In the genomic region with DNA sequence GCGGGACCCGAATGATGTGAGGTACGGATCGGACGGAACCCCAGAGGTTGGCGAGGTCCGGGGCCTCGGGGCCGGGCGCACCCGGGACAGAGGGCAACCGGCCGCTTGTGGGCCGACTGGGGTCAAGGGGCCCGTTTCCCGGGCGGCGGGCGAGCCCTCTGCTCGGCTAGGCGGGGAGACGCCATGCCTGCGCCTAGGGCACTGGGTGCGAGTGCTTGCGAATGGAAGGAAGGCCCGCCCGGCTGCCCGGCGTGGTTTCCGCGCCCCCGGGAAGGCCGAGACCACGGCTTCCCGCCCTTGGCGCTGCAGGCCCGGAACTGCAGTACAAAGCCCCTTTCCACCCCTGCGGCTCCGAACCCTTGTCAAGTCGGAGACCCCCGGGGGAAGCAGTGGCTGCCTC, we compare ENCODE assay signal across 8 mouse cellular contexts. TPM values are rescaled to one million over a fixed set of nuclear protein-coding genes. Genes with fewer than 3 reads are reported as not detected.
DNase-seq lines count a peak whose midpoint lies in the region; ATAC-seq and TF ChIP-seq lines count a peak whose summit lies in the region.

No protein-coding gene starts in this region.

- H3K4me2 ChIP-seq in kidney, postnatal 0 days (ENCODE audit: low read length): peak overlapping the region; percentile 69
- H3K4me2 ChIP-seq in lung, embryonic 16.5 days (ENCODE audit: low read depth, low read length): peak overlapping the region; percentile 94
- peak overlapping the region; percentile 79 for H3K4me2 ChIP-seq in stomach, postnatal 0 days (replicated peaks; ENCODE audit: low read depth)

- no peaks in the 10 kb centered on the region for H3K9me3 ChIP-seq in kidney, postnatal 0 days (replicated peaks; ENCODE audit: low read length)
- no peaks in the 10 kb centered on the region for H3K9me3 ChIP-seq in hindbrain, embryonic 10.5 days
- H3K9me3 ChIP-seq in lung, embryonic 16.5 days (ENCODE audit: control insufficient read depth, low read length): no peaks in the 10 kb centered on the region
- no peaks in the 10 kb centered on the region for H3K9me3 ChIP-seq in stomach, postnatal 0 days (ENCODE audit: control insufficient read depth, low read length)

- no peaks in the 10 kb centered on the region for H3K27me3 ChIP-seq in kidney, postnatal 0 days (ENCODE audit: insufficient read depth, low read length)
- H3K27me3 ChIP-seq in hindbrain, embryonic 10.5 days (ENCODE audit: insufficient read depth, poor library complexity, severe bottlenecking): no peaks in the 10 kb centered on the region
- H3K27me3 ChIP-seq in lung, embryonic 16.5 days (ENCODE audit: control insufficient read depth, insufficient read depth, low read depth, low read length): no peaks in the 10 kb centered on the region
- no peaks in the 10 kb centered on the region for H3K27me3 ChIP-seq in stomach, postnatal 0 days (ENCODE audit: control insufficient read depth, insufficient read depth, low read length)

- H3K4me3 ChIP-seq in kidney, postnatal 0 days (replicated peaks; ENCODE audit: low read depth, low read length): peak overlapping the region; percentile 99
- H3K4me3 ChIP-seq in brown adipose tissue, adult 24 weeks (ENCODE audit: insufficient read depth, low read depth, low read length): peak overlapping the region; percentile 94
- H3K4me3 ChIP-seq in hindbrain, embryonic 10.5 days: peak overlapping the region; percentile 98
- H3K4me3 ChIP-seq in lung, embryonic 16.5 days (ENCODE audit: low read length): peak overlapping the region; percentile 99
- peak overlapping the region; percentile 98 for H3K4me3 ChIP-seq in stomach, postnatal 0 days (ENCODE audit: low read depth, low read length)

- TF ChIP-seq EP300 in stomach, postnatal 0 days (optimal IDR thresholded peaks at IDR 0.05): no peak

- peak overlapping the region; percentile 92 for H3K27ac ChIP-seq in kidney, postnatal 0 days
- H3K27ac ChIP-seq in brown adipose tissue, adult 24 weeks (replicated peaks; ENCODE audit: low read depth, low read length): peak overlapping the region; percentile 74
- peak overlapping the region; percentile 98 for H3K27ac ChIP-seq in hindbrain, embryonic 10.5 days
- peak overlapping the region; percentile 85 for H3K27ac ChIP-seq in lung, embryonic 16.5 days (ENCODE audit: low read length)
- peak overlapping the region; percentile 93 for H3K27ac ChIP-seq in stomach, postnatal 0 days (replicated peaks)

- H3K4me1 ChIP-seq in kidney, postnatal 0 days (replicated peaks; ENCODE audit: insufficient read depth, low read length): no peaks in the 10 kb centered on the region
- H3K4me1 ChIP-seq in brown adipose tissue, adult 24 weeks (ENCODE audit: control insufficient read depth, insufficient read depth, insufficient read length, low read length): no peaks in the 10 kb centered on the region
- H3K4me1 ChIP-seq in hindbrain, embryonic 10.5 days (replicated peaks): peaks cover 14% of the 10 kb centered on the region
- peaks cover 11% of the 10 kb centered on the region for H3K4me1 ChIP-seq in lung, embryonic 16.5 days (replicated peaks; ENCODE audit: control insufficient read depth, insufficient read depth, low read length)
- no peaks in the 10 kb centered on the region for H3K4me1 ChIP-seq in stomach, postnatal 0 days (replicated peaks; ENCODE audit: control insufficient read depth, insufficient read depth)

- TF ChIP-seq CTCF in kidney, postnatal 0 days (IDR thresholded peaks at IDR 0.05; ENCODE audit: low read depth): no peak
- TF ChIP-seq CTCF in stomach, postnatal 0 days (IDR thresholded peaks at IDR 0.05; ENCODE audit: low read depth): no peak

- WGBS in kidney, postnatal 0 days: under 1% methylated on average over 35 of the region's 41 CpGs
- WGBS in hindbrain, embryonic 10.5 days: under 1% methylated on average over 41 of the region's 41 CpGs
- under 1% methylated on average over 41 of the region's 41 CpGs for WGBS in lung, embryonic 16.5 days
- WGBS in stomach, postnatal 0 days: under 1% methylated on average over 31 of the region's 41 CpGs

- intact Hi-C loops in left cerebral cortex, postnatal 36 days (cut with DNase I): loop anchor here (2.0 to 10.0 kb wide), 3 partner anchors 54 to 148 kb away; a partner anchor contains a TSS

- ATAC-seq in kidney, postnatal 0 days (replicated peaks; ENCODE audit: low FRiP score, low read depth): peak; percentile 65
- ATAC-seq in lung, embryonic 16.5 days (ENCODE audit: low read depth): peak; percentile 52
- ATAC-seq in stomach, postnatal 0 days (ENCODE audit: low FRiP score, low TSS enrichment): peak; percentile 68

- peak; percentile 34 for DNase-seq in kidney, postnatal 0 days (ENCODE audit: low spot score)
- DNase-seq in kidney, postnatal 4 days: no peak
- no peak for DNase-seq in hindbrain, embryonic 10.5 days (ENCODE audit: low spot score)
- no peak for DNase-seq in stomach, postnatal 0 days (ENCODE audit: low spot score)
- no peak for DNase-seq in left cerebral cortex, postnatal 36 days (ENCODE audit: low spot score in 2 of 2)
- no peak for DNase-seq in layer of hippocampus, adult 11-12 months (ENCODE audit: low spot score)

- peak overlapping the region; percentile 99 for H3K9ac ChIP-seq in kidney, postnatal 0 days (ENCODE audit: low read depth, low read length)
- peak overlapping the region; percentile 100 for H3K9ac ChIP-seq in lung, embryonic 16.5 days (ENCODE audit: low read length)
- peak overlapping the region; percentile 99 for H3K9ac ChIP-seq in stomach, postnatal 0 days (ENCODE audit: low read length)

- peaks cover 31% of the 10 kb centered on the region for H3K36me3 ChIP-seq in kidney, postnatal 0 days (ENCODE audit: insufficient read depth, low read length)
- H3K36me3 ChIP-seq in hindbrain, embryonic 10.5 days: peaks cover 42% of the 10 kb centered on the region
- H3K36me3 ChIP-seq in lung, embryonic 16.5 days (ENCODE audit: control insufficient read depth, insufficient read depth, low read length): peaks cover 32% of the 10 kb centered on the region
- peaks cover 2% of the 10 kb centered on the region; the same call in 1 of the 2 replicates for H3K36me3 ChIP-seq in stomach, postnatal 0 days (ENCODE audit: control insufficient read depth, insufficient read depth, low read length)

RNA-seq across cellular contexts. Expression of a gene that starts 0.4 kb away (rescaled TPM):
- 64.6 and 67.3 TPM in 2 replicates for polyA plus RNA-seq in kidney, postnatal 0 days (2015; fragmentation: Nextera tagmentation; extraction: Ambion mirVana)
- 28.1 and 30.3 TPM in 2 replicates for polyA plus RNA-seq in brown adipose tissue, adult 24 weeks (2012; ENCODE audit: insufficient read depth, insufficient read length, missing spikeins)
- polyA plus RNA-seq in hindbrain, embryonic 10.5 days (2016; fragmentation: Nextera tagmentation; extraction: Ambion mirVana): 68.6 and 105 TPM in 2 replicates
- polyA plus RNA-seq in lung, embryonic 16.5 days (2015; fragmentation: Nextera tagmentation; extraction: Ambion mirVana): 76.7 and 87.0 TPM in 2 replicates
- 30.2 and 39.2 TPM in 2 replicates for polyA plus RNA-seq in stomach, postnatal 0 days (2015; fragmentation: Nextera tagmentation; extraction: Ambion mirVana)
- total RNA-seq in left cerebral cortex, postnatal 36 days (2021): 10 to 100 TPM; 49.3 to 71.7 TPM

RNA-seq across cellular contexts. Expression of a gene that starts 5.8 kb away (rescaled TPM):
- polyA plus RNA-seq in kidney, postnatal 0 days (2015; fragmentation: Nextera tagmentation; extraction: Ambion mirVana): 105 and 117 TPM in 2 replicates
- polyA plus RNA-seq in brown adipose tissue, adult 24 weeks (2012; ENCODE audit: insufficient read depth, insufficient read length, missing spikeins): 97.3 and 120 TPM in 2 replicates
- 72.6 and 84.8 TPM in 2 replicates for polyA plus RNA-seq in hindbrain, embryonic 10.5 days (2016; fragmentation: Nextera tagmentation; extraction: Ambion mirVana)
- 97.0 and 98.2 TPM in 2 replicates for polyA plus RNA-seq in lung, embryonic 16.5 days (2015; fragmentation: Nextera tagmentation; extraction: Ambion mirVana)
- polyA plus RNA-seq in stomach, postnatal 0 days (2015; fragmentation: Nextera tagmentation; extraction: Ambion mirVana): 82.1 and 82.2 TPM in 2 replicates
- total RNA-seq in left cerebral cortex, postnatal 36 days (2021): 100 to 1,000 TPM; 117 to 122 TPM

RNA-seq across cellular contexts. Expression of a gene that starts 28.5 kb away (rescaled TPM):
- 85.5 and 91.6 TPM in 2 replicates for polyA plus RNA-seq in kidney, postnatal 0 days (2015; fragmentation: Nextera tagmentation; extraction: Ambion mirVana)
- polyA plus RNA-seq in brown adipose tissue, adult 24 weeks (2012; ENCODE audit: insufficient read depth, insufficient read length, missing spikeins): 60.2 and 62.5 TPM in 2 replicates
- 34.8 and 43.4 TPM in 2 replicates for polyA plus RNA-seq in hindbrain, embryonic 10.5 days (2016; fragmentation: Nextera tagmentation; extraction: Ambion mirVana)
- 55.8 and 56.6 TPM in 2 replicates for polyA plus RNA-seq in lung, embryonic 16.5 days (2015; fragmentation: Nextera tagmentation; extraction: Ambion mirVana)
- polyA plus RNA-seq in stomach, postnatal 0 days (2015; fragmentation: Nextera tagmentation; extraction: Ambion mirVana): 60.1 and 69.4 TPM in 2 replicates
- 10 to 100 TPM; 41.3 to 51.0 TPM for total RNA-seq in left cerebral cortex, postnatal 36 days (2021)

RNA-seq across cellular contexts. Expression of a gene that starts 53.9 kb away (rescaled TPM):
- polyA plus RNA-seq in kidney, postnatal 0 days (2015; fragmentation: Nextera tagmentation; extraction: Ambion mirVana): 20.1 and 23.5 TPM in 2 replicates
- polyA plus RNA-seq in brown adipose tissue, adult 24 weeks (2012; ENCODE audit: insufficient read depth, insufficient read length, missing spikeins): 5.0 and 5.6 TPM in 2 replicates
- polyA plus RNA-seq in hindbrain, embryonic 10.5 days (2016; fragmentation: Nextera tagmentation; extraction: Ambion mirVana): 28.7 and 38.0 TPM in 2 replicates
- polyA plus RNA-seq in lung, embryonic 16.5 days (2015; fragmentation: Nextera tagmentation; extraction: Ambion mirVana): 26.3 and 30.1 TPM in 2 replicates
- polyA plus RNA-seq in stomach, postnatal 0 days (2015; fragmentation: Nextera tagmentation; extraction: Ambion mirVana): 14.8 TPM in 2 replicates
- total RNA-seq in left cerebral cortex, postnatal 36 days (2021): 1 to 10 TPM; 7.0 to 7.3 TPM

RNA-seq across cellular contexts. Expression of a gene that starts 55.3 kb away (rescaled TPM):
- polyA plus RNA-seq in kidney, postnatal 0 days (2015; fragmentation: Nextera tagmentation; extraction: Ambion mirVana): 49.5 and 56.9 TPM in 2 replicates
- 15.7 and 16.2 TPM in 2 replicates for polyA plus RNA-seq in brown adipose tissue, adult 24 weeks (2012; ENCODE audit: insufficient read depth, insufficient read length, missing spikeins)
- polyA plus RNA-seq in hindbrain, embryonic 10.5 days (2016; fragmentation: Nextera tagmentation; extraction: Ambion mirVana): 58.5 and 67.8 TPM in 2 replicates
- 64.2 and 69.3 TPM in 2 replicates for polyA plus RNA-seq in lung, embryonic 16.5 days (2015; fragmentation: Nextera tagmentation; extraction: Ambion mirVana)
- polyA plus RNA-seq in stomach, postnatal 0 days (2015; fragmentation: Nextera tagmentation; extraction: Ambion mirVana): 32.4 and 33.7 TPM in 2 replicates
- 100 to 1,000 TPM in 1 of 2 experiments, 10 to 100 TPM in 1; 96.3 to 103 TPM for total RNA-seq in left cerebral cortex, postnatal 36 days (2021)
